Mouse (Mus musculus) cerebellum, adult 8-10 months (tissue): Measurements from ENCODE around the gene Cyp27a1.
A peak's percentile ranks its signal among the peaks of the same experiment; 100 is the strongest.

Experiments
- DNase-seq: peaks from one replicate; pipeline ENCODE4 v3.0.0; 2022

Gene Cyp27a1

GRCm38 (mm10) chr1:74719281-74719680 lies 5.9 kb downstream of the Cyp27a1 start:
- no peak for DNase-seq

- no peak for DNase-seq
These were observed 8.3 kb downstream of the Cyp27a1 start for GRCm38 (mm10) chr1:74721657-74722056.

DNA sequence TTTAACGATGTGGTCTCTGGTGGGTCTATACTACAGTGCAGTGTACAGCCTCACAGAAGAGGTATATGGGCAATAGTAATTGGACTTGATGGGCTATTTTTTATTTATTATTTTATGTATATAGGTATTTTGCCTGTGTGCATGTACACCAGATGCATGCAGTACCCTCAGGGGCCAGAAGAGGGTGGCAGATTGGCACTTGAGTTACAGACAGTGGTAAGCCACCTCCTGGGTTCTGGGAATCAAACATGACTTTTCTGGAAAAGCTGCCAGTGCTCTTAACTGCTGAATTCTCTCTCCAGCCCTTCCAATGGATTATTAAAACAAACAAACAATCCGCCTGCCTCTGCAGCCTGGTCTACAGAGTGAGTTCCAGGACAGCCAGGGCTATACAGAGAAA lies 10.4 kb downstream of the Cyp27a1 start:
- no peak for DNase-seq

GRCm38 (mm10) chr1:74726114-74726513 lies 12.7 kb downstream of the Cyp27a1 start:
- no peak for DNase-seq

DNA sequence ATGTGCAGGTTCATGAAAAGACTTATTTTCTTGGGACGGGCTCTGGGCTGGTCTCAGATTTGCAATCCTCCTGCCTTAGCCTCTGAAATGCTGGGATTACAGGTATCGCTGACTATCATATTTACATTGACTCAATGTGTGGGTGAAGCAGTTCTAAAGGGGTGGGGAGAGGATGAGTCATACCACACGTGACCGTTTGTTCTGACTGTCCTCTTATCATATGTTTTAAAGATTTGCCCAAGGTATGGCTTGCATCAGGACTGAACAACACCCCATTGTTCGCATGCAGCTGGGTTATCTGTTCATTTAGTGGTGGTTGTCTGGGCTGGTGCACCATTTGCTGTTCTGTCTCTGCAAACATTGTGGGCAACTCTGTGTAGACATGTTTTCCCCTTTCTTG lies 13.3 kb downstream of the Cyp27a1 start:
- no peak for DNase-seq

- DNase-seq: no peak
These were observed 15.1 kb downstream of the Cyp27a1 start for GRCm38 (mm10) chr1:74728446-74728845.

GRCm38 (mm10) chr1:74736977-74737376 lies 23.6 kb downstream of the Cyp27a1 start:
- DNase-seq: no peak

DNA sequence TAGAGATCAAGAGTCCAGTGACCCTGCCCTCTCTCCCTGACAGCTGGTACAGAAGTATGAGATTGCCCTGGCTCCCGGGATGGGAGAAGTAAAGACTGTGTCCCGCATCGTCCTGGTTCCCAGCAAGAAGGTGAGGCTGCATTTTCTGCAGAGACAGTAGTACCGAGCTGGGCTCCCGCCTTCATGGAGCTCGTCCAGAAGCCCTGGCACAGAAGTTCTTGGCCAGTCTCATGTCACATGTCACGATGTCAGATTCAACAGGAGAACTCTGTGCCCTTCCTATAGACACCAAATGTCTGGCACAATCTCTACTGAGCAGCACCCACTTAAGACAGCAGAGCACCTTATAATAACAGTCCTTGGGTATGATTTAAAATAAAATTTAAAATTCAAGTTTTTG lies 24.1 kb downstream of the Cyp27a1 start:
- DNase-seq: no peak

- DNase-seq: no peak
These were observed 27.5 kb downstream of the Cyp27a1 start for GRCm38 (mm10) chr1:74740846-74741245.

DNA sequence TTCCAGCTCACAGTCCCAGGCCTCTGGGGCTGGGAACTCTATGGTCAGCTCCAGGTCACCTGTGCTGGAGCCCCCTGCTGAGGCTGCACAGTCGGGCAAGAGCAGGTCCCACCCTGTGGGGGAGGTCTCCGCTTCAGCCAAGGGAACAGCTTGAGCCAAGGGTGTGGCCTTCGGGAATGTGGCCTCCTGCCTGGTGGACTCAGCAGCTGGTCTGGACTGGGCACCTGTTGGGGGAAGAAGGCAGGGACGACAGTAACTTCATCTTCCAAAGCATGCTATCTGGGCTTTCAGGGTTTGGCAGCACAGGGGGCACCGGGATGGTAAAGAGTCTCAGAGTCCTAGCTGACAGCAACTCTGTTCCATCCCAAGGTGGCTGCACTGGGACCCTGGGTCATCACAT lies 34.0 kb downstream of the Cyp27a1 start:
- DNase-seq: no peak

DNA sequence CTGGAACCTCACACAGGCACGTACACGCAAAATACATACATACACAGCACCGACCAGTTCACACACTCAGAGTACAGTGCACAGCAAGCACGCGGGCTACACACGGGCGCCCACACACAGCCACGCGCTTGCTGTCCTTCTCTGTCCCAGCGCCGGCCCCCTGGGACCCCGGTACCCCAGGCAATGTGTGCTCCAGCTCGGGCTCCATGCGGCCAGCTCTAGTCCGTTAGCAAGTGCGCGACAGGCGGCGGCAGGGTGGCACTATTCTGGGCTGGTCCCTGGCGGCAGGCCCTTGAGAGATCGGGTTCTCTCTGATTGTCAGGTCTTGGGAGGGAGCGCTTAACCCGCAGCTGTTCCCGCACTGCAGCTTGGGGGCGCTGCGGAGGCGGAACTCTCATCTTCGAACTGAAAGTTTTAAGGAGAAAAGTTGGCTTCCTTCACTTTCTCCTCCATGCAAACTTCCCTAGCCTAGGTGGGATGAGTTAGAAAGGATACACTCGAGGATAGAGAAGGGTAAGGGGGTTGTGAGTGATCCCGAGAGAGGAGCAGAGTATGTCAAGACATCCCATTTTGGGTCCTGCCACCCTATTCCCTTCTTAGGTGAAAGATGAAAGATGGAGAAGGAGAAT lies 35.4 kb downstream of the Cyp27a1 start, which contains the start of gene Prkag3:
Gene Prkag3, minus strand, starts transcription at position 579 of the 629 bp plus-strand sequence.
- DNase-seq: no peak

DNA sequence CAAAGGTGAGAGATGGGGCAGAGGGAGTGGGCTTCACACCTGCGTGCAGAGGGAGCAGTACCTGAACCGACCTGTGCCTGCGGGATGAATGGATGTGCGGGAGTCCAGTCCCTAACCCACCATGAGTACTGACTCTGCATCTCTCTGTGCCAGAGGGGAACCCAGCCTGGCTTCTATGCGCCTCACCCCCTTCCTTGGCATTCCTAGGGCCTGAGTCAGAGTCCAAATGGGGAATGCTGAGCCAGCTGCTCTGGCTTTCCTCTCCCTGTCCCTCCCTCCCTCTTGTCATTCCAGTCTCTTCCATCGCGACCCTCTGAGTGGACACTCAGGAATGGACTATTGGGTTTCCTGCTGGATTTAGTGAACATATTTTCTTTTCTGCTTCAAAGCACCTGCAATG lies 35.9 kb downstream of the Cyp27a1 start:
- no peak for DNase-seq

DNA sequence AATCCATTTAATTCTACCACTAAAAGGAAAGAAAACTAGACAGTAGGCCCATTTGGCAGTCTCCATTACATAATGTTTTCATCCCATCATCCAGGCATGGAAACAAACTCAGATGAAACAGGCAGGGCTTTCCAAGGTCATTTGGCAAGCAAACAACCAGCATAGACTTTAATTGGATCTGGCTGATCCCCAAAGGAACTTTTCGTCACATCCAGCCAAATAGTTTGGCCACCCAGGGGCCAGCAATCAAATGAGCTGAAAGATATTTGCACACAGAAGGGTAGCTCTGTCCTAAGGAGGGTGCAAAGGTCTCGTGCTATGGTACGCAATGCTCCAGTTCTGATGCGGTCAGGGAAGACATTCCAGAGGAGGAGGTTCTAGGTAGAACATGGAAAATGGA lies 37.3 kb downstream of the Cyp27a1 start:
- no peak for DNase-seq

- DNase-seq: no peak
These were observed 38.8 kb downstream of the Cyp27a1 start for GRCm38 (mm10) chr1:74752150-74752549.

DNA sequence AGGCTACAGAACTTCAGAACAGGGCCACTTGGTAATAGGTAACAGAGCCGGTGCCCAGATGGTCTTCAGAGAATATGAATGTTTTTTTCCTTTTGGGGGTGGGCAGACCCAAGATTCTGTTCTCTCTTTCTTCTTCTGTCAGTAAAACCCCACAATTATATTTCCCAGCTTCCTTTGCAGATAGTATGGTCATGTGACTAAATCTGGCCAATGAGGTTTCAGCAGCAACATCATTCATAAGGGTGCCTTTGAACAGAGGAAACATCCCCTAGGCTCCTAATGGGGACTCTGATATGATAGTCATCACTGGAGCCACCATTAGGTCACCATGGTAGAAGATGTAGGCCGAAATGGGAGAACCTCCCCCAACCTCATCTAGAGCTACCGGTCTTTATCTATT lies 39.5 kb downstream of the Cyp27a1 start:
- DNase-seq: no peak

GRCm38 (mm10) chr1:74753266-74753974 lies 40.0 kb downstream of the Cyp27a1 start:
- no peak for DNase-seq

DNA sequence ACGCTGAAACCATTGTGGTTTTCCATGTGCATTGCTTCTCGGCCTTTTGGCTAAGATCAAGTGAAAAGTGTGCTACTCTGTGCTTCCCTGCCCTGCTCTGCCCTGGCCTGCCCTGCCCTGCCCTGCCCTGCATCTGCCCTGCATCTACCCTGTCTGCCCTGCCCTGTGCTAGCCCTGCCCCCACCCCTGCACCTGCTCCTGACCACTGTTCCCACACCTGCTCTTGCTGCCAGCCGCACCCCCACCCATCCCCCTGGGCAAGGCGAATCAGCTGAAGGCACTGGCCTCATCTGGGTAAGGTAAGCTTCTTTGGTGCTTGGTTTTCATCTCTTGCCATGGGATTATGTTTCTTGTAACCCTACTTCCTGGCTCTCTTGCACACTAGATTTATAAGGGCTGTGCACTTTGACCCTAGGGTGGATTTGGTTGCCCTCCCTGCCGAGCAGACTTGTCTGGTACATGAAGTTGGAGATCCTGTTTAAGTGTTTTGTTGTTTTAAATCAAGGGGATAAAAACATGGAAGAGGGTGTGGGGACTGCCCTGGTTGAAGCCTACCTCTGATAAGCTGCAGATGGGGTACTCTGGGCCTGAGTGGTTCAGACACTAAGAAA lies 40.9 kb downstream of the Cyp27a1 start:
- no peak for DNase-seq

DNA sequence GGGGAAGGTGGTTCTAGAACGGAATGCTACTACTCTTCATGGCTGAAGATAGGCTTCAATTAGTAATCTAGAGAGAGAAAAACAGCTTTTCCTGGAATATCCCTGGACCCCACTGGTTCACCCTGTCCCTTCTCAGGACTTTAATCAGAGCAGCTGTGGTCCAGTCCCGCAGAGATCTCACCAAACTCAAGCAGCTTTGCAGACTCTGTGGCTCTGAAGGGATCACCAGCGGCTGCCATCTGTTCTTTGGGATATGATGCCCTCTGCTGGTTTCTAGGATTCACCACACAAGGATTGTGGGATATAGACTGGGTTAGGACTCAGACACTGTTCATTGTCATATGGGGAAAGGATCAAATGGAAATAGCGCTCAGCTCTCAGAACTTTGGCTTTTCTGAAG lies 46.4 kb downstream of the Cyp27a1 start:
- peak; percentile 20 for DNase-seq

DNA sequence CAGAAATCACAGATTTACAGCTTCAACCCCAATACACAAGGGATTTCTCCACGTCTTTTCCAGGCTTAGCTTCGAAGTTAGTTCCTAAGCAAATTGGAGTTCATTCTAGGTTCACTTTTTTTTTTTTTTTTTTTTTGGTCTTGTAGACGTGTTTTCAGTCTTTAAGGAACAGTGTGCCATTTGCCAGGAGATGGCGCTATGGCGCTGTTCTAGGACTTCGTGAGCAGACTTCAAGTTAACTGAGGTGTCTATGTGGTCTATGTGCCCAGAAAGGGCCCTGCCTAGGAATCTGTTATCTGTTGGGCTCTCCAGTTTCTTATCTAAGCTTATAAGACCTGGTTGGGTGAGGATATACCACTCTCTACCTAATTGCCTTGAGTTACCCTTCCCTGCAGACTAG lies 49.7 kb downstream of the Cyp27a1 start:
- DNase-seq: peak; percentile 28

- no peak for DNase-seq
These were observed 57.5 kb downstream of the Cyp27a1 start for GRCm38 (mm10) chr1:74770727-74771466.

- DNase-seq: no peak
These were observed 58.1 kb downstream of the Cyp27a1 start for GRCm38 (mm10) chr1:74771467-74771844.

DNA sequence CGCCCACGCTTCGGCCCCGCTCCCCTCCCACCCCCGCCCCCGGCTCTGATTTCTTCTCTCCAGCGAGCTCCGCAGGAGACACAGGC lies 58.3 kb downstream of the Cyp27a1 start, which contains the start of gene Wnt6:
Gene Wnt6, plus strand, starts transcription at position 48 of the 86 bp plus-strand sequence.
- DNase-seq: no peak

DNA sequence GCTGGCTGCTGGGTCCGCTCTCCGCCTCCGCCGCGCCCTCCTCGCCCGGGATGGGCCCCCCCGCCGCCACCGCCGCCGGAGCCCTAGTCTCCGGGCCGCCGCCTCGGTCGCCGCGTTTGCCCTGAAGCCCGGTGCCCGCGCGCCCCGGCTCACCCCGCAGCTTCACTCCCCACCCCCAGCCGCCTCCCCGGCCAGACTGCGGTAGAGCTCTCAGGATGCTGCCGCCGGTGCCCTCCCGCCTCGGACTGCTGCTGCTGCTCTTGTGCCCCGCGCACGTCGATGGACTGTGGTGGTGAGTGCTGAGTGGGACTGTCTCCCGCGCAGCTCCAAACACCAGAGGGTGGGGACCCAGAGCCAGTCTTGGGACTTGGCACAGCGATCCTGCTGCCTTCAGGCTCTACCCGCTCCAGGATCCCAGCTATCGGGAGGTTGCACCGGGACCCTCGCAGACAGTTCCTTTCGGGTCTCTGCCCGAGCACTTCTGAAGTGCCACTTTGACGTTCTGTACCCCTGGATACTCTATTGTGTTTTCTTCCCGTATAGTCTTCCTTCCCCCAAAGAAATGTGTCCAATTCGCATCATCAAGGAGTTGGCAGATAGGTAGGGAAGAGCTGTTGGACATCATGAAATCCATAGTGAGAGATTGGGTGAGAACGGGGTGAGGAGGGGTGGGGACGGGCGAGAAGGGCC lies 58.7 kb downstream of the Cyp27a1 start:
- DNase-seq: no peak

DNA sequence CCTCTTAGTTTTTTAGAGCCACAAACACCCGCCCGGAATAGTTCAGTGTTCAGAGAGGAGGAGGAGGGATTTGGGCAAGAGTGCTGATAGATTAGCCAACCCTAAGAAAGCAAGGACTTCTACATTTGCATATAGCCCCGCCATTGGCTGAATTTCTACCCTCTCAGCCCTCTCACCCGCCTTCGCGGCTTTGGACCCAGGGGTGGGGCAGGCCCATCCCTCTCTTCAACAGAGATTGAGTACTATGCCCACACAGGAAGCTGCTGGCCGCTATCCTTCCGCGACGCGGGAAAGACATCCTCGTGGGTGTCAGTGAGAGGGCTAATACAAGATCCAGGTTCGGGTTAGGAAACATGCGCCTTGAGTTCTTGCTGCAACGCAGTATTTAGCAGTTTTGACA lies 59.8 kb downstream of the Cyp27a1 start:
- no peak for DNase-seq
